Mouse (Mus musculus): Measurements from ENCODE around the gene Ints4.

The Ints4 gene

GRCm38 (mm10) chr7:97546462-97546861 is 65.7 kb downstream of the Ints4 start:
- no peak for DNase-seq

DNA sequence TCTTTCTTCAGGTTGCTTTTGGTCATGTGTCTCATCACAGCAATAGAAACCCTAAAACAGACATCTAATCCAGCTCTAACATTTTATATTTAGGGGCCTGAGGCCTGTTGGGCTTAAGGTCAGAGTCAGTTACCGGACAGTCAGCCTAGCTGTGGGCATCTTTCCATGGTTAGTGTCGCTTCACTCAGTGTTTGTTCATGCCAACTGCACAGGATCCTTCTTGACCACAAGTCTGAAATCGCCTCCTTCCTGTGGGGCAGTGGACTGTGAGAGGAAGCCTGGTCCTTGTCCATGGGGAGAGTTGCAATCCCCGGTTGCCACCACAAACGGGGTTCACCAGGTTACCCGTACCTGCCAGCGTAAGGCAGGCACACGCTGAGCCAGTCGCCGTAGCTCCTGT is 68.5 kb downstream of the Ints4 start:
- no peak for DNase-seq

DNA sequence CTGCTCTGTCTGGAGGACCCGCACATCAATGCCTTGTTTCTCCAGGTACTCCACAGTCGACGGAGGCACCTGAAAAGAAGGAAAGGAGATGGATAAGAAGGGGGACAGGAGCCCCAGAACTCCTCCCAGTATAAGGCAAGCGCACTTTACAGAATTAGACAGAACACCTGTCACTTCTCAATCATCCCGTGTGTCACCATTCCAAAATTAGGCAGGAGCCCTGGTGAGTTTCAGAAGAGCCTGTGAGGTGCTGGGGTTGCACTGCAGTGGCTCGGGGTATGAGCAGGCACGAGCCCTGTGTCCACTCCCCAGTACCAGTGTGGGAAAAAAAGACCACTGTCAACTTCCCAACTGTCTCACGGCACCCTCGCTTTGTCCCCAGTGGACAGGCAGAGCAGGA is 69.9 kb downstream of the Ints4 start:
- no peak for DNase-seq

DNA sequence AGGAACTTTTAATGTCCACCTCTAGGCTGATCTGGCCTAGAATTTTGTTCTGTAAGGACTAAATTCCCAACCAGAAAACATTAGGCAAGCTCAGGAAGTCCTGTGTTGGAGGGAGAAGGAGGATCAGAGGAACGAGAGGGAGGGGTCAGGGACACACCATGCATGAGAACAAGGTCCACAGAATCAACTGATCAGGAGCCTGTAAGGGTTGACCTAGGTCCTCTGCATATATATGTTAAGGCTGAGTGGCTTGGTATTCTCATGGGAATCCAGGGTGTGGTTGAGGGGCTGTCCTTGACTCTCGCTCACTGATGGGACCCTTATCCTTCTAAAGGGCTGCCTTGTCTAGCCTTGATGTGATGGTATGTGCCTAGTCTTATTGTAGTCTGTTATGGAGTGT is 82.8 kb downstream of the Ints4 start:
- no peak for DNase-seq

DNA sequence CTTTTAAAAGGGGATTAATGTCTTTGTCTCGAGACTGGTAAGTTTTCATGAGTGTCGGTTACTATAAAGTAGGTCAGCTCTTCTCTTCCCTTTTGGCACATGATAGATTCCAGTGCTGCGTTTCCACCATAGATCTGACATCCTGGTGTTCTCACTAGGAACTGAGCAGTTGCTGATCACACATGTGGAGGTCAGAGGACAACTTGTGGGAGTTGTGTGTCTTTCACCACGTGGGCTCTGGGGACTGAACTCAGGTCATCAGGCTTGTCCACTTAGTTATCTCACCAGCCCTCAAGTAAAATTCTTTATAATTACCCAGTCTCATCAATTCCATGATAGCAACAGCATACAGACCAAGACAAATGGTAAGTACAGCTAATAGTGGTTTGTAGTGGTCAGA is 88.6 kb downstream of the Ints4 start:
- no peak for DNase-seq

- no peak for DNase-seq
Observed at GRCm38 (mm10) chr7:97570389-97570788, 89.6 kb downstream of the Ints4 start.

- DNase-seq, result peak; percentile 40
Observed at GRCm38 (mm10) chr7:97578361-97579066, 97.8 kb downstream of the Ints4 start.

DNA sequence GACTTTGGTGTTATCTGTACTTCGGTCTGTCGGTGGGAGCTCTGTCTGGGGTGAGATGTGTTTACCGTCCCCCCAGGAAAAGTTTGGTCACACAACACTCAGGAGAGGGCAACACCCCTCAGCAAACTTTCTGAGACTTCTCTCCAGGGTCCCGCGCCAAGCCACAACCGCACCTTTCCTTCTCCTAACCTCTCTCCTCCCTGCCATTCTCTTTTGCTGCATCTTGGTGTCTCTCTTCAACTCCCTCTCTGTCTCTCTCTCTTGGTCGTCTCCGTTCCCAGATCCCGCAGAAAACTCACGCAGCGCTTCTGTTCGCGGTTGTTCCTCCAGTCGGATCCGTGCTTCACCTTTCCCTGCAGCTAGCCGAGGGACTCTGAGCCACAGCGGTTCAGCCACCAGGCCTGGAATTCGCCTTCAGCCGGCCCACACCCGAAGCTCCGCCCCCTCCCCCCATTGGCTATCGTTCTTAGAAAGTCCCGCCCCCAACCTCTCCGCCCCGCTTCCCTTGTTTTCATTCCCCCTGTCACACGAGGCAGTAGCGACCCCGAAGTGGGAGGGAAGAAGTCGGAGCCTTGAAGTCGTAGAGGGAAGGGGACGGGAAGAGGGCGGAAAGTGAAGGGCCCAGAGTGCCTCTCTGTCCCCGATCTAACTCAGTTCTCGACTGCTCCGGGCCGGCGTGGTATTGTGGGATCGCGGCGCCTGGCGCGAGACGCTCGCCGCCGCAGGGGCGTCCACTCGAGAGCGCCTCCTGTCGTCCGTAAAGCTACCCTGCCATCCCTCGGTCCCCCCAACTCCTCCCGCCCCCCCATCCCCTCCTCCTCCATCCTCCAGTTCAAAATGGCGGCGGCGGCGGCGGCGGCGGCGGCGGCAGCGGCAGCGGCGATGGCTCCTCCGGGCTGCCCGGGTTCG is 98.6 kb downstream of the Ints4 start, which contains the start of the genes Aamdc and Rsf1:
TSS of gene Aamdc (minus strand) at position 431 of the 909 bp plus-strand sequence.
TSS of gene Rsf1 (plus strand) at position 823 of the 909 bp plus-strand sequence.
- DNase-seq, result peak; percentile 99

DNA sequence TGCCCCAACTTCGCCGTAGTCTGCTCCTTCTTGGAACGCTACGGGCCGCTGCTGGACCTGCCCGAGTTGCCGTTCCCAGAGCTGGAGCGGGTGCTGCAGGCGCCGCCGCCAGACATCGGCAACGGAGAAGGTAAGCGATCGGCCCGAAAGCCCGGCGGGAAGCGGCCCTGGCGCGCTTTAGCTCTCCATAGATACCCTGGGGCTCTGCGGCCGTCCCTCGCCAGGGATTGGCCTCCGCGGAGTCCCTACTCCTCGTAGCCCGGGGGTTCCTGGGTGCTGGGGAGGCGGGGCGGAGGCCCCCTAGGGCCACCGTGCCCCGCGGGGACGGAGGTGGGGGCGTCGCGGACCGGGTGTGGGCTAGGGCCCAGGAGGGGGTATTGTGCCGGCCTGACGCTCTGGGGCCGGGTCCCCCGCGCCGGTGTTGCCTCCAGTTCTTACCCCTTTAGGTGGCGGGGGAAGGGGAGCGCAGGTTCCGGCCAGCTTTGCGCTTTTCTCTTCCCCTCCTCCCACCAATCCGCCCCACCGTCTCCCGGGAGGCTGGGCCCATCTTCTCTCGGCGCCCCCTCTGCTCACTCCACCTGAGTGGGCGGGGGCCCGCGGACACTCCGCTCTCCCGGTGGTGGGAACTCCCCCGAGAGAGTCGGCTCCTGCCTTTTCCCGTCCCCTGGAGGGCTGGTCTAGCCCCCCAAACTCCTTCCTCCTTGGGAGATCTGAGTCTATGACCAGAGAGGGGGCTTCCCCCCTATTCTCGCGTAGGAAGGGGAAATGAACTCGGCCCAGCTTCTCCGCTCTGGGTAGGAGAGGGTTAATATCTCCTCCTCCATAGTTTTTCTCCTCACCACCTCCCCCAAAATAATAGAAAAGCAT is 99.5 kb downstream of the Ints4 start:
- peak; percentile 61 for DNase-seq

DNA sequence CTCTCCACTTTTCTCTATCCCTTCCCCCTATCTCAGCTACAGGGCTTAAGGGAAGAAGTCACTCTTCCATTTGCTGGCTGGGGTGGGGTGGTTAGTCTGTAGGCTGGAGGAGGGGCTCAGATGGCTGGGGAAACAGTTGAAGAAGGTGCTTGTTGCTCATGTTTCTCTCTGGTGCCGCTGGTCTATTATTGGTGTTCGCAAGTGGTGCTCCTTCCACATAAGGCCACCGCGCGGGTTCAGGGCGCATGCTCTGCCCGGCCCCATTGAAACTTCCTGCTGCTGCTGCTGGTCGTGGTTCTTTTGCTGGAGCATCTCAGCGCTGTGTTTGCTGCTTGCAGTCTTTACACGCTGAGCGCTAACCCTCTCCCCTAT is 100.1 kb downstream of the Ints4 start:
- DNase-seq, result peak; percentile 87

- peak; percentile 62 for DNase-seq
Observed at GRCm38 (mm10) chr7:97588506-97588905, 107.8 kb downstream of the Ints4 start.

- DNase-seq, result peak; percentile 48
Observed at GRCm38 (mm10) chr7:97590488-97590887, 109.7 kb downstream of the Ints4 start.

Measured in retina, postnatal 1 day (tissue).